Mouse (Mus musculus) stomach, postnatal 0 days (tissue): Measurements from ENCODE around the gene Ceacam1. TPM values are rescaled to one million over a fixed set of nuclear protein-coding genes. Genes with fewer than 3 reads are reported as not detected.
"Not testable (repeated sequence)": the region's sequence is repeated elsewhere in the genome, so short reads cannot be mapped to it uniquely, and the experiment has no call there.

Experiments used
- ATAC-seq: fragments of 200-750 bp; cut with Nextera tagmentation; 2 replicates; pipeline ENCODE4 v1.8.0; 2017; ENCODE audit not compliant: low FRiP score, low TSS enrichment
- DNase-seq: peaks from one replicate; pipeline ENCODE4 v3.0.0-alpha.2; 2016; ENCODE audit warnings: low spot score
- H3K27ac ChIP-seq: fragments of 300-500 bp; sonication (generic); replicated peaks from 2 replicates; pipeline ENCODE4 v1.5.1; 2014; ENCODE audit warnings: mild to moderate bottlenecking, control low read depth
- H3K27me3 ChIP-seq: fragments of 300-500 bp; sonication (generic); 2 replicates; pipeline ENCODE4 v1.6.1; 2014; ENCODE audit warnings: low read length; ENCODE audit not compliant: control insufficient read depth, insufficient read depth
- H3K36me3 ChIP-seq: fragments of 300-500 bp; sonication (generic); 2 replicates; pipeline ENCODE4 v1.6.1; 2014; ENCODE audit warnings: low read length, mixed read lengths; ENCODE audit not compliant: control insufficient read depth, insufficient read depth
- H3K4me1 ChIP-seq: fragments of 300-500 bp; sonication (generic); replicated peaks from 2 replicates; pipeline ENCODE4 v1.6.1; 2014; ENCODE audit warnings: antibody characterized with exemption; ENCODE audit not compliant: control insufficient read depth, insufficient read depth
- H3K4me2 ChIP-seq: fragments of 300-500 bp; sonication (generic); replicated peaks from 2 replicates; pipeline ENCODE4 v1.6.1; 2014; ENCODE audit warnings: low read depth, mild to moderate bottlenecking, control low read depth, moderate library complexity
- H3K4me3 ChIP-seq: fragments of 300-500 bp; sonication (generic); 2 replicates; pipeline ENCODE4 v1.5.1; 2014; ENCODE audit warnings: low read depth, low read length, control low read depth
- H3K9ac ChIP-seq: fragments of 300-500 bp; sonication (generic); 2 replicates; pipeline ENCODE4 v1.6.1; 2014; ENCODE audit warnings: mild to moderate bottlenecking, low read length, control low read depth, mixed read lengths
- H3K9me3 ChIP-seq: fragments of 300-500 bp; sonication (generic); 2 replicates; pipeline ENCODE4 v1.6.1; 2016; ENCODE audit warnings: low read length; ENCODE audit not compliant: control insufficient read depth
- CTCF ChIP-seq: IDR thresholded peaks from 2 replicates; pipeline ENCODE4 v1.5.1; 2016; ENCODE audit warnings: antibody characterized with exemption, low read depth, mild to moderate bottlenecking, moderate library complexity
- EP300 ChIP-seq: optimal IDR thresholded peaks from 2 replicates; pipeline ENCODE3; 2016; ENCODE audit warnings: antibody characterized with exemption
- WGBS: fragments of 180-500 bp; shearing (Covaris S2); extraction: QIAGEN DNeasy Blood & Tissue Kit; methylation state at CpG from one replicate; pipeline ENCODE4 v1.1.7; 2014; 5-methylcytosine and 5-hydroxymethylcytosine counted together
- polyA plus RNA-seq: library from polyadenylated mRNA; unstranded; fragments of >200 nt; fragmentation: Nextera tagmentation; extraction: Ambion mirVana; gene quantifications from 2 replicates; pipeline ENCODE4 v1.2.1, GENCODE M21; 2015

Ceacam1 gene
- polyA plus RNA-seq, 1 experiment from 2014 or later: 16.7 TPM

DNA sequence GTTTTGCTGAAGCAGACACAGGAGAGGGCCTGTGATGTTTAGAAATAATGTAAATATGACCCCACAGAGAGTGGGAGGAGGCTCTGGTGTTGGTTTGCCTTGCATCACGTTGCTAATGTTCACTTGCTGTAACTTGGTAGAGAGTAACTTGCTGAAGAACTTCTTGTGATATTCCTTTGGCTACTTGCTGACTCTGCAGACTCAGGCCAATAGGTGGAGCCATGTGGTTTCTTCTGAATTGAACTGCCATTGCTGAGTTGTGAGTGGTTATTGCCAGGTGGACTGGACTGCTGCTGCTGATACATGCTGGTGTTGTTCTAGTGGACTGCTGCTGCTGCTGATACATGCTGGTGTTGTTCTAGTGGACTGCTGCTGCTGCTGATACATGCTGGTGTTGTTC, 8.8 kb upstream of the Ceacam1 start:
- 10% methylated on average over 1 of the region's 1 CpGs for WGBS
- Histone ChIP-seq H3K27ac (no peak overlapping the region), H3K9me3 (no peaks in the 10 kb centered on the region), H3K4me1 (no peaks in the 10 kb centered on the region), H3K4me2 (no peak overlapping the region), H3K4me3 (no peak overlapping the region), H3K9ac (no peak overlapping the region), H3K27me3 (no peaks in the 10 kb centered on the region), H3K36me3 (no peaks in the 10 kb centered on the region)
- ATAC-seq (no peak), DNase-seq (no peak)
- no peak for TF ChIP-seq EP300
- peak; percentile 61 for TF ChIP-seq CTCF

DNA sequence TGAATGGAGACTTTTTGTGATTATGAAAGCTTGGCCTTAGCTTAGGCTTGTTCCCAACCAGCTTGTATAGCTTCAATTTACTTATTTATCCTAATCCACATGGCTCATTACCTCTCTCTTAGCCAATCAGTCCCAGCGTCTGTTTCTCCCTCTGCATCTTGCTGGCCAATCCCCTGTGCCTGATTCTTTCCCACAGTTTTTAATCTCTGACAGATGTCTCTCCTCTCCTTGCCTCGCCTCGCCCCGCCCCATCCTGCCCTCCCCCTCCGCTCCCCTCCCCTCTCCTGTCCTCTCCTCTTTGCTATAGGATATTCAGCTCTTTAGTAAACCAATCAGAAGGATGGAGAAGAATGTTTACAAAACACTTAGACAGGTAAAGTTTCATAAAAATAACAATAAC, 7.7 kb upstream of the Ceacam1 start:
- Histone ChIP-seq H3K27ac (no peak overlapping the region), H3K9me3 (no peaks in the 10 kb centered on the region), H3K4me1 (no peaks in the 10 kb centered on the region), H3K36me3 (no peaks in the 10 kb centered on the region), H3K4me3 (no peak overlapping the region), H3K4me2 (no peak overlapping the region), H3K9ac (no peak overlapping the region), H3K27me3 (no peaks in the 10 kb centered on the region)
- WGBS: 65% methylated on average over 5 of the region's 5 CpGs
- DNase-seq: no peak
- TF ChIP-seq CTCF: no peak
- no peak for TF ChIP-seq EP300
- no peak for ATAC-seq

- TF ChIP-seq EP300: no peak
- no peak for TF ChIP-seq CTCF
- 80% methylated on average over 8 of the region's 8 CpGs for WGBS
- H3K9ac ChIP-seq: no peak overlapping the region
- H3K9me3 ChIP-seq: no peaks in the 10 kb centered on the region
- no peaks in the 10 kb centered on the region for H3K4me1 ChIP-seq
- no peak overlapping the region for H3K27ac ChIP-seq
- no peak overlapping the region for H3K4me2 ChIP-seq
- no peaks in the 10 kb centered on the region for H3K27me3 ChIP-seq
- ATAC-seq (no peak; the same call in 1 of the 2 replicates), DNase-seq (no peak)
- H3K36me3 ChIP-seq: no peaks in the 10 kb centered on the region
- H3K4me3 ChIP-seq: no peak overlapping the region
Measured at GRCm38 (mm10) chr7:25483133-25483735, 5.8 kb upstream of the Ceacam1 start.

DNA sequence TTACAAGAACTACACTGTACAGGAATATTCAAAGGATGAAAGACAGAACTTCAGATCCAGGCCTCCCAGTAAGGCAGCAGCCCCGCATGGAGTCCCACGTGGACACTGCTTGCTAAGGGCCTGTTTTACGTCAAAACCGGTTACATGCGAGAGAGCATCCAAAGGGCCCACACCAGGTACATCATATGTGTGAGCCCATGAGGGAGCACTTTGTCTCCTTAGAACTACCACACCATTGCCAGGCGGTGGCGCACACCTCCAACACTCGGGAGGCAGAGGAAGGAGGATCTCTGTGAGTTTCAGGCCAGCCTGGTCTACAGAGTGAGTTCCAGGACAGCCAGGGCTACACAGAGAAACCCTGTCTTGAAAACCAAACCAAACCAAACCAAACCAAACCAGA, 3.4 kb upstream of the Ceacam1 start:
- H3K4me1 ChIP-seq, H3K27me3 ChIP-seq, ATAC-seq, H3K4me2 ChIP-seq, H3K36me3 ChIP-seq, H3K27ac ChIP-seq, H3K9me3 ChIP-seq, H3K9ac ChIP-seq, H3K4me3 ChIP-seq: not testable (repeated sequence)
- peak; percentile 50 for TF ChIP-seq CTCF
- WGBS: 75% methylated on average over 8 of the region's 8 CpGs
- peak; percentile 23 for DNase-seq

DNA sequence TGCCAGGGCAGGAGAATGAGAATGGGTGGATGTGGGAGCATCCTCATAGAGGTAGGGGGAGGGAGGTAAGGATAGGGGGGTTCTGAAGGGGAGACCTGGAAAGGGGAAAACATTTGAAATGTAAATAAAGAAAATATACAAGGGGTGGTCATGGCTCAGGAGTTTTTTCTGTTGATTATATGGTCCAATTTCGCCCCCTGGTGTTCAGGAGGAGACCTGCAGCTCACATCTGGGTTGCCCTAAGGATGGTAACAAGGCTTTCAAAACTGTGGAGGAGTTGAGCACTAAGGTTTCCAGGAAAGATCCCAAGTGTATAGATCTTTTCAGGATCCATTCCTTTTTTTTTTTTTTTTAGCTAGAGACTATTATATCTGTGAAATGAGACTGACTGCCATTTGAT, 2.0 kb upstream of the Ceacam1 start:
- Histone ChIP-seq H3K27me3 (no peaks in the 10 kb centered on the region), H3K27ac (no peak overlapping the region), H3K4me2 (no peak overlapping the region), H3K4me3 (no peak overlapping the region), H3K36me3 (no peaks in the 10 kb centered on the region), H3K4me1 (no peaks in the 10 kb centered on the region), H3K9me3 (no peaks in the 10 kb centered on the region), H3K9ac (no peak overlapping the region)
- TF ChIP-seq EP300: no peak
- TF ChIP-seq CTCF: peak; percentile 75
- 4% methylated on average over 1 of the region's 1 CpGs for WGBS
- no peak for ATAC-seq
- peak; percentile 40 for DNase-seq

GRCm38 (mm10) chr7:25477752-25478093, 320 bp upstream of the Ceacam1 start:
- DNase-seq, H3K4me3 ChIP-seq, H3K27me3 ChIP-seq, H3K27ac ChIP-seq, H3K9me3 ChIP-seq, H3K4me2 ChIP-seq, H3K36me3 ChIP-seq, H3K9ac ChIP-seq, H3K4me1 ChIP-seq: not testable (repeated sequence)
- 53% methylated on average over 1 of the region's 2 CpGs for WGBS
- ATAC-seq: peak; percentile 62

GRCm38 (mm10) chr7:25471821-25472220, 5.6 kb downstream of the Ceacam1 start:
- H3K4me2 ChIP-seq, DNase-seq, H3K4me1 ChIP-seq, H3K9ac ChIP-seq, ATAC-seq, H3K36me3 ChIP-seq, H3K27me3 ChIP-seq, H3K9me3 ChIP-seq, H3K4me3 ChIP-seq, H3K27ac ChIP-seq: not testable (repeated sequence)
- 83% methylated on average over 6 of the region's 6 CpGs for WGBS

DNA sequence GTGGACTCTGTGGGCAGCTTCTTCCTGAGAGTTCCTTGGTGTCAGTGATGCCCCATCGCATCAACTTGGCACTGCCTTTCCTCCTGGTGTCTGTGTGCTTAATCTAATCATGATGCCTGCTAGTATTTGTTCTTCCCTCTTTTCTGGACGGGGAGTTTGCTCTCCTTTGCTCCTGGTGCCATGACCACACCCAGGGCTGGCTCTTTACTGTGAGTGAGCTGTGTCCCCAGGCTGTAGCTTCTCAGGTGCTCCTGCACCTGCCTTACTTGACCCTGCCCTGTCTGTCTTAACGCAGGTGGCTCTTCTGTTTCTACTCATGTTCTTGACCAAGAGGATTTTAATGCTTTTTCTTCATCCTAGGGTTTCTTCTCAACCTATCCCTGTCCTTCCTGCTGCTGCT, 11.8 kb downstream of the Ceacam1 start:
- H3K27ac ChIP-seq, H3K36me3 ChIP-seq, H3K4me3 ChIP-seq, H3K27me3 ChIP-seq, H3K4me2 ChIP-seq, H3K9ac ChIP-seq, H3K9me3 ChIP-seq, ATAC-seq, H3K4me1 ChIP-seq, DNase-seq: not testable (repeated sequence)
- WGBS: 48% methylated on average over 3 of the region's 3 CpGs
